ENCODE assay signal across 9 mouse cellular contexts in the genomic region with DNA sequence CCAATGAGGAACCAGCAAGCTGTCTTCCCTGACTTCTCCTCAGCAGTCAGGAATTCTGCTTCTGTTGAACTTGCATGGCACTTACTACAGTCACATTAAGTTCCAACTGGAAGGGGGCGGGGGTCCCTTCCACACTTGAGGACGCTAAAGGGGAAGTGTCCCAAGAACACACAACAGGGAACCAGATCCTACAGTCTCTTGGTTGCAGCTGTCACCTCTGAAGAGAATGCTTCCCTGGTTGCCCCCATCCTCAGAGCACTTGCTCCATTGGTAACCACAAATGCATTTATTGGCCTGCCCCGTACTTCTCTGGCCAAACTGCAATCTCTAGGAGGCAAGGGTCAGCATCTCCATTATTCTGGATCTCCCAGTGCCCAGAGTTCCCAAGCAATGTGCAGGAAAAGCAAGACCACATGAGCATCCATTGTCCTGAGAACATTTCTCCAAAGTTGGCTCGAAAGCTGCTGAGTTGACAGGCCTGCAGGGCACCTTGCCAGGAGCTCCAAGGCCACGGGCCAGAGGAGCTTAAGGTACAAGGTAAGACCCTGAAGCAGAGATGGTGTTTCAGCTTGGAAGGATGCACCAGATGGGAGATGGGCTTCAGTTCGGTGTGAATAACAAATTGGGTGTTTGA. TPM values are rescaled to one million over a fixed set of nuclear protein-coding genes. Genes with fewer than 3 reads are reported as not detected.
DNase-seq lines count a peak whose midpoint lies in the region; ATAC-seq lines count a peak whose summit lies in the region.
"Had no signal": no experiment of that assay in that cellular context is flagged by ENCODE, and none has a peak within 500 bp of the region (broad histone marks: within the 10 kb centered on the region; RNA-seq: fewer than 3 reads in every experiment).

No protein-coding gene starts in this region.

- intact Hi-C loops in heart, postnatal 36 days (cut with DNase I): loop anchor here (5.0 kb wide), 1 partner anchor 35 kb away; a partner anchor contains a TSS

- ATAC-seq in activated CD4-positive, CD25-positive, alpha-beta regulatory T cell, adult 4 months: no peak
- ATAC-seq: midbrain, embryonic 13.5 days had no signal

- DNase-seq in gastrocnemius, postnatal 25 days: peak; percentile 63
- DNase-seq in gastrocnemius, postnatal 4 days (ENCODE audit: low spot score in 2 of 2): no peak
- peak; percentile 23 for DNase-seq in urinary bladder, adult 2 months (ENCODE audit: low spot score)
- no peak for DNase-seq in urinary bladder, adult 18-20 months (ENCODE audit: low spot score in 2 of 2)
- DNase-seq in heart, postnatal 36 days: peak; percentile 78 to 79
- no peak for DNase-seq in left cerebral cortex, adult 11 months (ENCODE audit: low spot score)
- no peak for DNase-seq in urinary bladder, postnatal 4 days (ENCODE audit: low spot score in 2 of 2)

RNA-seq across cellular contexts. Expression of a gene that starts 15.8 kb away (rescaled TPM):
- total RNA-seq in gastrocnemius, postnatal 25 days (2021): 10 to 100 TPM in 1 of 2 experiments, 1 to 10 TPM in 1; 8.6 to 11.4 TPM
- total RNA-seq in gastrocnemius, postnatal 4 days (2021): 10 to 100 TPM; 18.6 to 18.7 TPM
- polyA plus RNA-seq in urinary bladder, adult 2 months (2012; rRNA removed): 20.6 and 30.7 TPM in 2 replicates
- 10 to 100 TPM; 37.1 to 64.2 TPM for total RNA-seq in heart, postnatal 36 days (2021)
- 10 to 100 TPM; 17.5 to 31.2 TPM for polyA plus RNA-seq in activated CD4-positive, CD25-positive, alpha-beta regulatory T cell, adult 4 months (2017; shearing (Covaris generic))

RNA-seq across cellular contexts. Expression of a gene that starts 35.2 kb away (rescaled TPM):
- 10 to 100 TPM; 11.4 to 12.0 TPM for total RNA-seq in gastrocnemius, postnatal 25 days (2021)
- total RNA-seq in gastrocnemius, postnatal 4 days (2021): 10 to 100 TPM; 13.9 to 16.0 TPM
- 36.2 and 39.2 TPM in 2 replicates for polyA plus RNA-seq in urinary bladder, adult 2 months (2012; rRNA removed)
- 10 to 100 TPM; 23.0 to 24.0 TPM for total RNA-seq in heart, postnatal 36 days (2021)
- polyA plus RNA-seq in activated CD4-positive, CD25-positive, alpha-beta regulatory T cell, adult 4 months (2017; shearing (Covaris generic)): 10 to 100 TPM; 49.6 to 50.2 TPM

RNA-seq across cellular contexts. Expression of a gene that starts 35.5 kb away (rescaled TPM):
- total RNA-seq in gastrocnemius, postnatal 25 days (2021): 10 to 100 TPM; 40.7 to 40.9 TPM
- 10 to 100 TPM; 49.9 to 51.4 TPM for total RNA-seq in gastrocnemius, postnatal 4 days (2021)
- 91.8 and 93.0 TPM in 2 replicates for polyA plus RNA-seq in urinary bladder, adult 2 months (2012; rRNA removed)
- total RNA-seq in heart, postnatal 36 days (2021): 10 to 100 TPM; 68.1 to 73.7 TPM
- polyA plus RNA-seq in activated CD4-positive, CD25-positive, alpha-beta regulatory T cell, adult 4 months (2017; shearing (Covaris generic)): 100 to 1,000 TPM in 1 of 2 experiments, 10 to 100 TPM in 1; 89.7 to 110 TPM

Comparison
In these comparisons a context has a peak if more than half of its experiments do, and no peak if none do; other contexts are left out.
1. DNase-seq: peak in gastrocnemius, postnatal 25 days (single experiment), urinary bladder, adult 2 months (single experiment) and heart, postnatal 36 days (2 of 2); none in gastrocnemius, postnatal 4 days (0 of 2), urinary bladder, adult 18-20 months (0 of 2), left cerebral cortex, adult 11 months (single experiment) and urinary bladder, postnatal 4 days (0 of 2).